Mouse (Mus musculus): ENCODE measurements around the gene Cenpt. TPM values are rescaled to one million over a fixed set of nuclear protein-coding genes. Genes with fewer than 3 reads are reported as not detected.
A peak's percentile ranks its signal among the peaks of the same experiment; 100 is the strongest.

Gene Cenpt
- total and polyA plus RNA-seq, 2 experiments, result 0.92 to 1.9 TPM

- TF ChIP-seq POLR2A (IDR thresholded peaks at IDR 0.05; ENCODE audit: extremely low read depth, insufficient read depth, low read length) (no peak), CTCF (IDR thresholded peaks at IDR 0.05; ENCODE audit: low read depth, low read length) (no peak)
- H3K4me3 ChIP-seq (ENCODE audit: insufficient read depth, low read depth, low read length), result no peak overlapping the region
- H3K79me2 ChIP-seq (ENCODE audit: control insufficient read depth, insufficient read depth, low read length), result peaks cover 17% of the 10 kb centered on the region; the same call in 1 of the 2 replicates
- no peaks in the 10 kb centered on the region for H3K27me3 ChIP-seq (ENCODE audit: control insufficient read depth, insufficient read depth, low read length)
- peak overlapping the region; percentile 93 for H3K27ac ChIP-seq (replicated peaks; ENCODE audit: insufficient read depth, low read depth, low read length)
- H3K9ac ChIP-seq (ENCODE audit: low read depth, low read length), result peak overlapping the region; percentile 12; the same call in 1 of the 2 replicates
- H3K36me3 ChIP-seq (ENCODE audit: control insufficient read depth, insufficient read depth, low read length), result peaks cover 2% of the 10 kb centered on the region; the same call in 1 of the 2 replicates
- peak; percentile 79 for DNase-seq (ENCODE audit: extremely low read depth, low read depth, low spot score)
- peaks cover 31% of the 10 kb centered on the region for H3K4me1 ChIP-seq (ENCODE audit: control insufficient read depth, insufficient read depth, low read length)
- WGBS, result 25% methylated on average over 8 of the region's 8 CpGs
Observed at GRCm38 (mm10) chr8:105799091-105799812, 53.8 kb downstream of the Cenpt start.

DNA sequence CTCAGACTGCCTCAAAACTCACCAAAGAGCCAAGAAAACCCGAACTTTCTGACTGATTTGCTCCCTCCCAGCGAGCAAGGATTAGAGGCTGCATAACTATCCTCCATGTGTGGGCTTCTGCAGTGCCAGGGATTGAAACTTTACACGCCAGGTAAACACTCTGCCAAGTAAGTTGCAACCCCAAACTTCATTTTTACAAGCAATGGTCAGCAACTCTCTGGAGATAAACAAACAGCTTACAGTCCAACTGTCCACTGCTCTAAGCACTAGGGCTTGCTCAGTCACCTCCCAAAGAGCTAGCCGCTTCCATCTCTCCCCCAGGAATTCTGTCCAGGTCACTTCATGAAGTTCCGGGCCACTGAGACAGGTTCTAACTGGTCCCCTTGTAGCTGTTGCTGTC lies 54.7 kb downstream of the Cenpt start:
- DNase-seq (ENCODE audit: extremely low read depth, low read depth, low spot score), result peak; percentile 88
- H3K79me2 ChIP-seq (ENCODE audit: control insufficient read depth, insufficient read depth, low read length), result peaks cover 24% of the 10 kb centered on the region; the same call in 1 of the 2 replicates
- no peaks in the 10 kb centered on the region for H3K27me3 ChIP-seq (ENCODE audit: control insufficient read depth, insufficient read depth, low read length)
- peaks cover 2% of the 10 kb centered on the region; the same call in 1 of the 2 replicates for H3K36me3 ChIP-seq (ENCODE audit: control insufficient read depth, insufficient read depth, low read length)
- TF ChIP-seq POLR2A (IDR thresholded peaks at IDR 0.05; ENCODE audit: extremely low read depth, insufficient read depth, low read length), result no peak
- TF ChIP-seq CTCF (IDR thresholded peaks at IDR 0.05; ENCODE audit: low read depth, low read length), result no peak
- H3K4me1 ChIP-seq (ENCODE audit: control insufficient read depth, insufficient read depth, low read length), result peaks cover 36% of the 10 kb centered on the region
- H3K9ac ChIP-seq (ENCODE audit: low read depth, low read length), result peak overlapping the region; percentile 39
- no peak overlapping the region for H3K4me3 ChIP-seq (ENCODE audit: insufficient read depth, low read depth, low read length)
- 28% methylated on average over 5 of the region's 5 CpGs for WGBS
- peak overlapping the region; percentile 93 for H3K27ac ChIP-seq (replicated peaks; ENCODE audit: insufficient read depth, low read depth, low read length)

GRCm38 (mm10) chr8:105795785-105796184 lies 57.3 kb downstream of the Cenpt start:
- peak; percentile 67 for DNase-seq (ENCODE audit: extremely low read depth, low read depth, low spot score)
- no peak overlapping the region for H3K9ac ChIP-seq (ENCODE audit: low read depth, low read length)
- H3K4me3 ChIP-seq (ENCODE audit: insufficient read depth, low read depth, low read length), result no peak overlapping the region
- peaks cover 24% of the 10 kb centered on the region; the same call in 1 of the 2 replicates for H3K79me2 ChIP-seq (ENCODE audit: control insufficient read depth, insufficient read depth, low read length)
- H3K27me3 ChIP-seq (ENCODE audit: control insufficient read depth, insufficient read depth, low read length), result no peaks in the 10 kb centered on the region
- H3K36me3 ChIP-seq (ENCODE audit: control insufficient read depth, insufficient read depth, low read length), result peaks cover 2% of the 10 kb centered on the region; the same call in 1 of the 2 replicates
- peak overlapping the region; percentile 17 for H3K27ac ChIP-seq (replicated peaks; ENCODE audit: insufficient read depth, low read depth, low read length)
- TF ChIP-seq CTCF (IDR thresholded peaks at IDR 0.05; ENCODE audit: low read depth, low read length), result no peak
- TF ChIP-seq POLR2A (IDR thresholded peaks at IDR 0.05; ENCODE audit: extremely low read depth, insufficient read depth, low read length), result no peak
- 35% methylated on average over 1 of the region's 1 CpGs for WGBS
- peaks cover 39% of the 10 kb centered on the region for H3K4me1 ChIP-seq (ENCODE audit: control insufficient read depth, insufficient read depth, low read length)

Other genes starting within 250 kb of the Cenpt start
- 1.3 and 2.6 TPM in 2 replicates for gene Ripor1, start 248.0 kb downstream of the Cenpt start, total RNA-seq (2014; rRNA removed)
- 5.5 and 7.4 TPM in 2 replicates for gene Ripor1, start 248.0 kb downstream of the Cenpt start, polyA plus RNA-seq (2012; rRNA removed)
- 14.6 and 15.6 TPM in 2 replicates for gene Ctcf, start 216.7 kb downstream of the Cenpt start, total RNA-seq (2014; rRNA removed)
- gene Ctcf, start 216.7 kb downstream of the Cenpt start, polyA plus RNA-seq (2012; rRNA removed), result 6.6 TPM in 2 replicates
- not detected in 2 replicates for gene Agrp, start 215.9 kb downstream of the Cenpt start, total RNA-seq (2014; rRNA removed)
- not detected in 2 replicates for gene Agrp, start 215.9 kb downstream of the Cenpt start, polyA plus RNA-seq (2012; rRNA removed)
- under 0.01 and 0.07 TPM in 2 replicates for gene Carmil2, start 167.0 kb downstream of the Cenpt start, total RNA-seq (2014; rRNA removed)
- gene Carmil2, start 167.0 kb downstream of the Cenpt start, polyA plus RNA-seq (2012; rRNA removed), result 0.32 and 0.64 TPM in 2 replicates
- 1.5 and 3.2 TPM in 2 replicates for gene Acd, start 152.2 kb downstream of the Cenpt start, total RNA-seq (2014; rRNA removed)
- gene Acd, start 152.2 kb downstream of the Cenpt start, polyA plus RNA-seq (2012; rRNA removed), result 18.3 and 22.8 TPM in 2 replicates
- gene Pard6a, start 152.1 kb downstream of the Cenpt start, total RNA-seq (2014; rRNA removed), result 4.1 and 5.4 TPM in 2 replicates
- 8.1 and 8.6 TPM in 2 replicates for gene Pard6a, start 152.1 kb downstream of the Cenpt start, polyA plus RNA-seq (2012; rRNA removed)
- gene 4933405L10Rik, start 145.6 kb downstream of the Cenpt start, total RNA-seq (2014; rRNA removed), result not detected in 2 replicates
- not detected in 2 replicates for gene 4933405L10Rik, start 145.6 kb downstream of the Cenpt start, polyA plus RNA-seq (2012; rRNA removed)
- gene Enkd1, start 145.1 kb downstream of the Cenpt start, total RNA-seq (2014; rRNA removed), result 0.13 TPM in 1 of 2 replicates, not detected in the other
- 0.42 and 0.62 TPM in 2 replicates for gene Enkd1, start 145.1 kb downstream of the Cenpt start, polyA plus RNA-seq (2012; rRNA removed)
- gene Gfod2, start 94.6 kb downstream of the Cenpt start, total RNA-seq (2014; rRNA removed), result 2.6 and 3.4 TPM in 2 replicates
- 6.3 and 9.2 TPM in 2 replicates for gene Gfod2, start 94.6 kb downstream of the Cenpt start, polyA plus RNA-seq (2012; rRNA removed)
- 19.7 and 26.9 TPM in 2 replicates for gene Ranbp10, start 25.9 kb downstream of the Cenpt start, total RNA-seq (2014; rRNA removed)
- gene Ranbp10, start 25.9 kb downstream of the Cenpt start, polyA plus RNA-seq (2012; rRNA removed), result 37.1 and 38.0 TPM in 2 replicates
- not detected in 2 replicates for gene Tsnaxip1, start 25.5 kb downstream of the Cenpt start, total RNA-seq (2014; rRNA removed)
- not detected in 2 replicates for gene Tsnaxip1, start 25.5 kb downstream of the Cenpt start, polyA plus RNA-seq (2012; rRNA removed)
- gene Thap11, start 1.9 kb upstream of the Cenpt start, total RNA-seq (2014; rRNA removed), result 11.3 and 15.6 TPM in 2 replicates
- gene Thap11, start 1.9 kb upstream of the Cenpt start, polyA plus RNA-seq (2012; rRNA removed), result 26.9 and 28.5 TPM in 2 replicates
- gene Nutf2, start 7.3 kb upstream of the Cenpt start, total RNA-seq (2014; rRNA removed), result 21.6 and 28.1 TPM in 2 replicates
- gene Nutf2, start 7.3 kb upstream of the Cenpt start, polyA plus RNA-seq (2012; rRNA removed), result 23.9 and 29.3 TPM in 2 replicates
- gene Edc4, start 27.6 kb upstream of the Cenpt start, total RNA-seq (2014; rRNA removed), result 7.5 and 12.1 TPM in 2 replicates
- gene Edc4, start 27.6 kb upstream of the Cenpt start, polyA plus RNA-seq (2012; rRNA removed), result 20.0 and 32.0 TPM in 2 replicates
- not detected in 2 replicates for gene Nrn1l, start 40.3 kb upstream of the Cenpt start, total RNA-seq (2014; rRNA removed)
- 0.35 and 1.5 TPM in 2 replicates for gene Nrn1l, start 40.3 kb upstream of the Cenpt start, polyA plus RNA-seq (2012; rRNA removed)
- 19.0 and 20.1 TPM in 2 replicates for gene Pskh1, start 47.2 kb upstream of the Cenpt start, total RNA-seq (2014; rRNA removed)
- gene Pskh1, start 47.2 kb upstream of the Cenpt start, polyA plus RNA-seq (2012; rRNA removed), result 35.9 and 37.9 TPM in 2 replicates
- gene Ctrl, start 80.6 kb upstream of the Cenpt start, total RNA-seq (2014; rRNA removed), result 8.5 and 59.0 TPM in 2 replicates
- 1.6 and 2.0 TPM in 2 replicates for gene Ctrl, start 80.6 kb upstream of the Cenpt start, polyA plus RNA-seq (2012; rRNA removed)
- 86.8 and 109 TPM in 2 replicates for gene Psmb10, start 85.2 kb upstream of the Cenpt start, total RNA-seq (2014; rRNA removed)
- 122 and 139 TPM in 2 replicates for gene Psmb10, start 85.2 kb upstream of the Cenpt start, polyA plus RNA-seq (2012; rRNA removed)
- 215 and 324 TPM in 2 replicates for gene Lcat, start 90.1 kb upstream of the Cenpt start, total RNA-seq (2014; rRNA removed)
- gene Lcat, start 90.1 kb upstream of the Cenpt start, polyA plus RNA-seq (2012; rRNA removed), result 919 and 969 TPM in 2 replicates
- 10.8 and 14.2 TPM in 2 replicates for gene Slc12a4, start 112.8 kb upstream of the Cenpt start, total RNA-seq (2014; rRNA removed)
- 10.7 and 16.0 TPM in 2 replicates for gene Slc12a4, start 112.8 kb upstream of the Cenpt start, polyA plus RNA-seq (2012; rRNA removed)
- not detected in 2 replicates for gene Dpep3, start 126.2 kb upstream of the Cenpt start, total RNA-seq (2014; rRNA removed)
- gene Dpep3, start 126.2 kb upstream of the Cenpt start, polyA plus RNA-seq (2012; rRNA removed), result not detected in 2 replicates
- gene Dus2, start 138.1 kb upstream of the Cenpt start, total RNA-seq (2014; rRNA removed), result 5.7 and 6.8 TPM in 2 replicates
- 5.6 and 7.1 TPM in 2 replicates for gene Dus2, start 138.1 kb upstream of the Cenpt start, polyA plus RNA-seq (2012; rRNA removed)
- gene Dpep2nb, start 152.7 kb upstream of the Cenpt start, total RNA-seq (2014; rRNA removed), result not detected in 2 replicates
- not detected in 2 replicates for gene Dpep2nb, start 152.7 kb upstream of the Cenpt start, polyA plus RNA-seq (2012; rRNA removed)
- 10.3 and 12.2 TPM in 2 replicates for gene Ddx28, start 158.6 kb upstream of the Cenpt start, total RNA-seq (2014; rRNA removed)
- gene Ddx28, start 158.6 kb upstream of the Cenpt start, polyA plus RNA-seq (2012; rRNA removed), result 9.6 and 10.6 TPM in 2 replicates
- 8.5 and 10.8 TPM in 2 replicates for gene Nfatc3, start 205.6 kb upstream of the Cenpt start, total RNA-seq (2014; rRNA removed)
- 10.6 and 13.3 TPM in 2 replicates for gene Nfatc3, start 205.6 kb upstream of the Cenpt start, polyA plus RNA-seq (2012; rRNA removed)

Data from liver, adult 2 months (tissue).